Mouse (Mus musculus) heart, embryonic 14.5 days (tissue): ENCODE results near the gene Gm9945. TPM values are rescaled to one million over a fixed set of nuclear protein-coding genes. Genes with fewer than 3 reads are reported as not detected.

Source experiments
- ATAC-seq: fragments of 200-750 bp; cut with Nextera tagmentation; 2 replicates; pipeline ENCODE4 v1.8.0; 2017; ENCODE audit warnings: low read depth, moderate TSS enrichment; ENCODE audit not compliant: insufficient number of reproducible peaks, insufficient read depth, low FRiP score
- H3K27ac ChIP-seq, 2 experiments: fragments of 200-500 bp in 1 of 2; fragments of 300-500 bp in 1 of 2; sonication (generic) in 1 of 2; replicated peaks in 1 of 2; 2 replicates each; pipeline ENCODE4 v1.5.1; 2012 to 2014; ENCODE audit warnings: low read depth in 2 of 2, low read length in 2 of 2, control low read depth in 1 of 2, mild to moderate bottlenecking in 1 of 2, mixed read lengths in 1 of 2; ENCODE audit not compliant: control insufficient read depth in 1 of 2, insufficient read depth in 1 of 2
- H3K27me3 ChIP-seq: fragments of 300-500 bp; sonication (generic); 2 replicates; pipeline ENCODE4 v1.6.1; 2014; ENCODE audit warnings: mild to moderate bottlenecking, low read length, control low read depth; ENCODE audit not compliant: control insufficient read depth, insufficient read depth
- H3K36me3 ChIP-seq: fragments of 300-500 bp; sonication (generic); 2 replicates; pipeline ENCODE4 v1.6.1; 2014; ENCODE audit warnings: mild to moderate bottlenecking, control low read depth, low read length, mixed read lengths; ENCODE audit not compliant: control insufficient read depth, insufficient read depth
- H3K4me1 ChIP-seq, 2 experiments: fragments of 200-500 bp in 1 of 2; fragments of 300-500 bp in 1 of 2; sonication (generic) in 1 of 2; 2 replicates each; pipeline ENCODE4 v1.6.1; 2012 to 2014; ENCODE audit warnings: low read length in 2 of 2, control low read depth in 1 of 2, mixed read lengths in 1 of 2; ENCODE audit not compliant: control insufficient read depth in 2 of 2, insufficient read depth in 2 of 2
- H3K4me2 ChIP-seq: fragments of 300-500 bp; sonication (generic); 2 replicates; pipeline ENCODE4 v1.6.1; 2014; ENCODE audit warnings: mild to moderate bottlenecking, low read length
- H3K4me3 ChIP-seq, 2 experiments: fragments of 200-500 bp in 1 of 2; fragments of 300-500 bp in 1 of 2; sonication (generic) in 1 of 2; 2 replicates each; pipeline ENCODE4 v1.5.1; 2012 to 2014; ENCODE audit warnings: low read length in 2 of 2, mild to moderate bottlenecking in 2 of 2, control low read depth in 1 of 2, low read depth in 1 of 2, moderate library complexity in 1 of 2; ENCODE audit not compliant: control insufficient read depth in 1 of 2, insufficient read depth in 1 of 2
- H3K9ac ChIP-seq: fragments of 300-500 bp; sonication (generic); 2 replicates; pipeline ENCODE4 v1.6.1; 2014; ENCODE audit warnings: mild to moderate bottlenecking, low read length
- H3K9me3 ChIP-seq: fragments of 300-500 bp; sonication (generic); 2 replicates; pipeline ENCODE4 v1.6.1; 2016; ENCODE audit warnings: low read length, control low read depth; ENCODE audit not compliant: control insufficient read depth
- WGBS: fragments of 180-500 bp; shearing (Covaris S2); extraction: QIAGEN DNeasy Blood & Tissue Kit; methylation state at CpG from one replicate; pipeline ENCODE4 v1.1.7; 2014; 5-methylcytosine and 5-hydroxymethylcytosine counted together
- polyA plus RNA-seq: library from polyadenylated mRNA; unstranded; fragments of >200 nt; fragmentation: Nextera tagmentation; extraction: Ambion mirVana; gene quantifications from 2 replicates; pipeline ENCODE4 v1.2.1, GENCODE M21; 2014

Gm9945 gene
- polyA plus RNA-seq, 1 experiment from 2014 or later: not detected

GRCm38 (mm10) chr11:53521120-53521820, 41.3 kb downstream of the Gm9945 start:
- ATAC-seq: no peak

GRCm38 (mm10) chr11:53521821-53522131, 41.8 kb downstream of the Gm9945 start:
- no peak for ATAC-seq
- Histone ChIP-seq H3K4me3 (0 out of 4 replicates have a peak overlapping the region, but pooled peaks of 1 of the 2 experiments have one; percentile 95), H3K9ac (peak overlapping the region; percentile 89; the same call in 1 of the 2 replicates), H3K27me3 (no peaks in the 10 kb centered on the region), H3K36me3 (no peaks in the 10 kb centered on the region), H3K9me3 (no peaks in the 10 kb centered on the region), H3K4me1 (peaks cover 37 to 50% of the 10 kb centered on the region in 2 experiments), H3K27ac (peak overlapping the region in 1 of 2 experiments; percentile 81; a peak in 1 of 4 replicates), H3K4me2 (peak overlapping the region; percentile 83)
- 38% methylated on average over 7 of the region's 7 CpGs for WGBS

More at GRCm38 (mm10) chr11:53521120-53521820, 41.3 kb downstream of the Gm9945 start:
- H3K27me3 ChIP-seq: no peaks in the 10 kb centered on the region
- peak overlapping the region; percentile 36 to 81; a peak in 3 of 4 replicates for H3K27ac ChIP-seq
- peaks cover 37 to 47% of the 10 kb centered on the region in 2 experiments for H3K4me1 ChIP-seq
- WGBS: 22% methylated on average over 16 of the region's 16 CpGs
- H3K4me3 ChIP-seq: peak overlapping the region; percentile 57 to 95
- H3K9me3 ChIP-seq: no peaks in the 10 kb centered on the region
- H3K9ac ChIP-seq: peak overlapping the region; percentile 89
- H3K36me3 ChIP-seq: no peaks in the 10 kb centered on the region
- peak overlapping the region; percentile 83 for H3K4me2 ChIP-seq

GRCm38 (mm10) chr11:53522362-53522761, 42.4 kb downstream of the Gm9945 start:
- no peaks in the 10 kb centered on the region for H3K36me3 ChIP-seq
- H3K27ac ChIP-seq: no peak overlapping the region
- WGBS: 89% methylated on average over 3 of the region's 3 CpGs
- H3K4me2 ChIP-seq: no peak overlapping the region
- no peaks in the 10 kb centered on the region for H3K27me3 ChIP-seq
- no peak for ATAC-seq
- H3K9ac ChIP-seq: no peak overlapping the region
- no peaks in the 10 kb centered on the region for H3K9me3 ChIP-seq
- H3K4me1 ChIP-seq: peaks cover 37 to 50% of the 10 kb centered on the region in 2 experiments
- no peak overlapping the region for H3K4me3 ChIP-seq

- Histone ChIP-seq H3K27ac (no peak overlapping the region), H3K36me3 (no peaks in the 10 kb centered on the region), H3K27me3 (no peaks in the 10 kb centered on the region), H3K4me2 (no peak overlapping the region), H3K9me3 (no peaks in the 10 kb centered on the region), H3K4me3 (no peak overlapping the region), H3K9ac (peak overlapping the region; percentile 21; the same call in 1 of the 2 replicates), H3K4me1 (peaks cover 38 to 55% of the 10 kb centered on the region in 2 experiments)
- no peak for ATAC-seq
- WGBS: 39% methylated on average over 9 of the region's 9 CpGs
Measured at GRCm38 (mm10) chr11:53522930-53523329, 43.0 kb downstream of the Gm9945 start.

- no peak for ATAC-seq
- Histone ChIP-seq H3K36me3 (no peaks in the 10 kb centered on the region), H3K27me3 (no peaks in the 10 kb centered on the region), H3K4me3 (no peak overlapping the region), H3K4me1 (peaks cover 46 to 63% of the 10 kb centered on the region in 2 experiments), H3K9ac (no peak overlapping the region), H3K27ac (no peak overlapping the region), H3K4me2 (no peak overlapping the region), H3K9me3 (no peaks in the 10 kb centered on the region)
- 86% methylated on average over 14 of the region's 14 CpGs for WGBS
Measured at GRCm38 (mm10) chr11:53523545-53524405, 43.8 kb downstream of the Gm9945 start.

- no peak for ATAC-seq
- Histone ChIP-seq H3K4me1 (peaks cover 57 to 71% of the 10 kb centered on the region in 2 experiments), H3K4me3 (no peak overlapping the region), H3K4me2 (no peak overlapping the region), H3K27ac (peak overlapping the region; percentile 41 to 75; a peak in 3 of 4 replicates), H3K9me3 (no peaks in the 10 kb centered on the region), H3K36me3 (no peaks in the 10 kb centered on the region), H3K27me3 (no peaks in the 10 kb centered on the region), H3K9ac (no peak overlapping the region)
- WGBS: 69% methylated on average over 6 of the region's 6 CpGs
Measured at GRCm38 (mm10) chr11:53524905-53525304, 44.9 kb downstream of the Gm9945 start.

- Histone ChIP-seq H3K4me3 (no peak overlapping the region), H3K27ac (peak overlapping the region; percentile 60 to 75), H3K36me3 (no peaks in the 10 kb centered on the region), H3K9ac (no peak overlapping the region), H3K4me1 (peaks cover 59 to 71% of the 10 kb centered on the region in 2 experiments), H3K9me3 (no peaks in the 10 kb centered on the region), H3K4me2 (no peak overlapping the region), H3K27me3 (no peaks in the 10 kb centered on the region)
- 33% methylated on average over 4 of the region's 4 CpGs for WGBS
- no peak for ATAC-seq
Measured at GRCm38 (mm10) chr11:53525461-53525860, 45.5 kb downstream of the Gm9945 start.
